Mouse (Mus musculus) cerebellum, adult 11 months (tissue): ENCODE measurements around the gene 4932438A13Rik.
A peak's percentile ranks its signal among the peaks of the same experiment; 100 is the strongest.

Experiments used
- DNase-seq: peaks from one replicate; pipeline ENCODE4 v3.0.0; 2022

4932438A13Rik gene

GRCm38 (mm10) chr3:36941572-36941971 is 78.7 kb downstream of the 4932438A13Rik start:
- no peak for DNase-seq

GRCm38 (mm10) chr3:36942108-36942507 is 79.2 kb downstream of the 4932438A13Rik start:
- no peak for DNase-seq

- DNase-seq, result no peak
These were observed 80.8 kb downstream of the 4932438A13Rik start for GRCm38 (mm10) chr3:36943706-36944105.

GRCm38 (mm10) chr3:37037979-37038378 is 175.1 kb downstream of the 4932438A13Rik start:
- no peak for DNase-seq

GRCm38 (mm10) chr3:37039811-37040210 is 176.9 kb downstream of the 4932438A13Rik start:
- no peak for DNase-seq

- no peak for DNase-seq
These were observed 188.6 kb downstream of the 4932438A13Rik start for GRCm38 (mm10) chr3:37051491-37051890.

GRCm38 (mm10) chr3:37063406-37063805 is 200.5 kb downstream of the 4932438A13Rik start, which contains the start of gene Adad1:
Adad1 (plus strand) TSS chr3:37063527.
- no peak for DNase-seq

- DNase-seq, result peak; percentile 3
These were observed 210.3 kb downstream of the 4932438A13Rik start for GRCm38 (mm10) chr3:37073211-37073610.

- no peak for DNase-seq
These were observed 222.0 kb downstream of the 4932438A13Rik start for GRCm38 (mm10) chr3:37084860-37085259.

- no peak for DNase-seq
These were observed 227.8 kb downstream of the 4932438A13Rik start for GRCm38 (mm10) chr3:37090721-37091120.
